Mouse (Mus musculus) Patski (cell line): Measurements from ENCODE around the gene Gm21761. TPM values are rescaled to one million over a fixed set of nuclear protein-coding genes. Genes with fewer than 3 reads are reported as not detected.
"Not testable (repeated sequence)": the region's sequence is repeated elsewhere in the genome, so short reads cannot be mapped to it uniquely, and the experiment has no call there.

Experiments
- ATAC-seq: fragments of 100-300 bp; one replicate; pipeline ENCODE4 v1.8.0; 2021
- CTCF ChIA-PET: fragments of 350-600 bp; sonication (Branson Sonifier 250); formaldehyde crosslinking; loops from one replicate; lab custom pipeline; 2022; ENCODE audit warnings: inconsistent platforms; lab: Charles Lee
- POLR2A ChIA-PET: fragments of 350-600 bp; sonication (Branson Sonifier 250); formaldehyde crosslinking; loops from one replicate; lab custom pipeline; 2022; ENCODE audit warnings: antibody characterized with exemption, inconsistent platforms; lab: Charles Lee
- DNase-seq: peaks from one replicate; pipeline ENCODE4 v3.0.0-alpha.2; 2011; ENCODE audit warnings: low read depth, low spot score
- H3K27me3 ChIP-seq: fragments of 371-371 bp; one replicate; pipeline ENCODE4 v1.5.1; 2021
- in situ Hi-C: fragments of 300-500 bp; cut with MboI; formaldehyde crosslinking; loops from 3 replicates; pipeline ENCODE4 v1.11.1; 2018; ENCODE audit warnings: low pct_unique_long_range_greater_than_20kb, mixed read lengths
- polyA plus RNA-seq: library from polyadenylated mRNA; unstranded; gene quantifications from one replicate; pipeline ENCODE4 v1.2.3, GENCODE M21; 2021

Gene Gm21761
- polyA plus RNA-seq, 1 experiment from 2014 or later: 0.24 TPM

- CTCF ChIA-PET, in situ Hi-C loops, ATAC-seq, H3K27me3 ChIP-seq, DNase-seq, POLR2A ChIA-PET: not testable (repeated sequence)
Observed at GRCm38 (mm10) chr13:119886896-119887295, 42.2 kb downstream of the Gm21761 start.

GRCm38 (mm10) chr13:119864395-119864999 lies 64.6 kb downstream of the Gm21761 start:
- POLR2A ChIA-PET, in situ Hi-C loops, DNase-seq, CTCF ChIA-PET, ATAC-seq, H3K27me3 ChIP-seq: not testable (repeated sequence)

GRCm38 (mm10) chr13:119862399-119862798 lies 66.7 kb downstream of the Gm21761 start:
- ATAC-seq, in situ Hi-C loops, CTCF ChIA-PET, H3K27me3 ChIP-seq, DNase-seq, POLR2A ChIA-PET: not testable (repeated sequence)

Other genes with a start within 250 kb of the Gm21761 start
- 64.9 TPM for gene Hmgcs1, start 238.9 kb downstream of the Gm21761 start, polyA plus RNA-seq
- gene Nim1k, start 173.4 kb downstream of the Gm21761 start, polyA plus RNA-seq: 2.9 TPM
- 33.8 TPM for gene Zfp131, start 138.4 kb downstream of the Gm21761 start, polyA plus RNA-seq
- not detected for gene AF067063, start 99.1 kb downstream of the Gm21761 start, polyA plus RNA-seq
- not detected for gene D13Ertd608e, start 93.3 kb downstream of the Gm21761 start, polyA plus RNA-seq
- gene Tcstv1, start 34.5 kb downstream of the Gm21761 start, polyA plus RNA-seq: not detected
- gene B020031M17Rik, start 21.5 kb upstream of the Gm21761 start, polyA plus RNA-seq: 0.62 TPM
- gene Gm36079, start 97.7 kb upstream of the Gm21761 start, polyA plus RNA-seq: not detected
- 0.30 TPM for gene Gm21188, start 122.9 kb upstream of the Gm21761 start, polyA plus RNA-seq
- 0.27 TPM for gene Gm20767, start 211.0 kb upstream of the Gm21761 start, polyA plus RNA-seq
- not detected for gene Gm21818, start 243.2 kb upstream of the Gm21761 start, polyA plus RNA-seq